Mouse (Mus musculus): Measurements from ENCODE around the gene Svep1. TPM values are rescaled to one million over a fixed set of nuclear protein-coding genes. Genes with fewer than 3 reads are reported as not detected.

The Svep1 gene
- polyA plus RNA-seq, 1 experiment, result 0.74 TPM

GRCm38 (mm10) chr4:58189281-58189680 is 17.4 kb downstream of the Svep1 start:
- Histone ChIP-seq H3K36me3 (ENCODE audit: control insufficient read depth, insufficient read depth, low read length) (no peaks in the 10 kb centered on the region), H3K4me1 (ENCODE audit: control insufficient read depth, insufficient read depth, low read length) (no peaks in the 10 kb centered on the region), H3K27ac (ENCODE audit: control insufficient read depth, insufficient read depth, low read depth, low read length) (no peak overlapping the region), H3K27me3 (ENCODE audit: control insufficient read depth, insufficient read depth, low read length) (no peaks in the 10 kb centered on the region), H3K4me3 (ENCODE audit: control insufficient read depth, low read depth, low read length) (no peak overlapping the region)
- TF ChIP-seq POLR2A (IDR thresholded peaks at IDR 0.05; ENCODE audit: control insufficient read depth, low read depth, low read length) (no peak), CTCF (IDR thresholded peaks at IDR 0.05; ENCODE audit: control insufficient read depth, insufficient read depth, insufficient replicate concordance, low read depth, low read length) (no peak)

- Histone ChIP-seq H3K36me3 (ENCODE audit: control insufficient read depth, insufficient read depth, low read length) (no peaks in the 10 kb centered on the region), H3K27me3 (ENCODE audit: control insufficient read depth, insufficient read depth, low read length) (no peaks in the 10 kb centered on the region), H3K4me3 (ENCODE audit: control insufficient read depth, low read depth, low read length) (no peak overlapping the region), H3K27ac (ENCODE audit: control insufficient read depth, insufficient read depth, low read depth, low read length) (no peak overlapping the region), H3K4me1 (ENCODE audit: control insufficient read depth, insufficient read depth, low read length) (no peaks in the 10 kb centered on the region)
- TF ChIP-seq CTCF (IDR thresholded peaks at IDR 0.05; ENCODE audit: control insufficient read depth, insufficient read depth, insufficient replicate concordance, low read depth, low read length), result no peak
- TF ChIP-seq POLR2A (IDR thresholded peaks at IDR 0.05; ENCODE audit: control insufficient read depth, low read depth, low read length), result no peak
These were observed 21.3 kb downstream of the Svep1 start for GRCm38 (mm10) chr4:58185401-58185800.

- H3K27ac ChIP-seq (ENCODE audit: control insufficient read depth, insufficient read depth, low read depth, low read length), result no peak overlapping the region
- TF ChIP-seq POLR2A (IDR thresholded peaks at IDR 0.05; ENCODE audit: control insufficient read depth, low read depth, low read length), result no peak
- no peak for TF ChIP-seq CTCF (IDR thresholded peaks at IDR 0.05; ENCODE audit: control insufficient read depth, insufficient read depth, insufficient replicate concordance, low read depth, low read length)
- H3K4me3 ChIP-seq (ENCODE audit: control insufficient read depth, low read depth, low read length), result no peak overlapping the region
- no peaks in the 10 kb centered on the region for H3K4me1 ChIP-seq (ENCODE audit: control insufficient read depth, insufficient read depth, low read length)
- no peaks in the 10 kb centered on the region for H3K36me3 ChIP-seq (ENCODE audit: control insufficient read depth, insufficient read depth, low read length)
- no peaks in the 10 kb centered on the region for H3K27me3 ChIP-seq (ENCODE audit: control insufficient read depth, insufficient read depth, low read length)
These were observed 21.8 kb downstream of the Svep1 start for GRCm38 (mm10) chr4:58184681-58185341.

- no peak for TF ChIP-seq POLR2A (IDR thresholded peaks at IDR 0.05; ENCODE audit: control insufficient read depth, low read depth, low read length)
- TF ChIP-seq CTCF (IDR thresholded peaks at IDR 0.05; ENCODE audit: control insufficient read depth, insufficient read depth, insufficient replicate concordance, low read depth, low read length), result no peak
- Histone ChIP-seq H3K36me3 (ENCODE audit: control insufficient read depth, insufficient read depth, low read length) (no peaks in the 10 kb centered on the region), H3K27ac (ENCODE audit: control insufficient read depth, insufficient read depth, low read depth, low read length) (no peak overlapping the region), H3K4me1 (ENCODE audit: control insufficient read depth, insufficient read depth, low read length) (no peaks in the 10 kb centered on the region), H3K4me3 (ENCODE audit: control insufficient read depth, low read depth, low read length) (no peak overlapping the region), H3K27me3 (ENCODE audit: control insufficient read depth, insufficient read depth, low read length) (no peaks in the 10 kb centered on the region)
These were observed 22.8 kb downstream of the Svep1 start for GRCm38 (mm10) chr4:58183897-58184296.

GRCm38 (mm10) chr4:58178489-58178888 is 28.2 kb downstream of the Svep1 start:
- H3K4me1 ChIP-seq (ENCODE audit: control insufficient read depth, insufficient read depth, low read length), result no peaks in the 10 kb centered on the region
- no peaks in the 10 kb centered on the region for H3K27me3 ChIP-seq (ENCODE audit: control insufficient read depth, insufficient read depth, low read length)
- TF ChIP-seq POLR2A (IDR thresholded peaks at IDR 0.05; ENCODE audit: control insufficient read depth, low read depth, low read length) (no peak), CTCF (IDR thresholded peaks at IDR 0.05; ENCODE audit: control insufficient read depth, insufficient read depth, insufficient replicate concordance, low read depth, low read length) (no peak)
- no peaks in the 10 kb centered on the region for H3K36me3 ChIP-seq (ENCODE audit: control insufficient read depth, insufficient read depth, low read length)
- H3K27ac ChIP-seq (ENCODE audit: control insufficient read depth, insufficient read depth, low read depth, low read length), result no peak overlapping the region
- no peak overlapping the region for H3K4me3 ChIP-seq (ENCODE audit: control insufficient read depth, low read depth, low read length)

- no peaks in the 10 kb centered on the region for H3K36me3 ChIP-seq (ENCODE audit: control insufficient read depth, insufficient read depth, low read length)
- no peak for TF ChIP-seq POLR2A (IDR thresholded peaks at IDR 0.05; ENCODE audit: control insufficient read depth, low read depth, low read length)
- TF ChIP-seq CTCF (IDR thresholded peaks at IDR 0.05; ENCODE audit: control insufficient read depth, insufficient read depth, insufficient replicate concordance, low read depth, low read length), result no peak
- H3K4me1 ChIP-seq (ENCODE audit: control insufficient read depth, insufficient read depth, low read length), result no peaks in the 10 kb centered on the region
- no peaks in the 10 kb centered on the region for H3K27me3 ChIP-seq (ENCODE audit: control insufficient read depth, insufficient read depth, low read length)
- no peak overlapping the region for H3K4me3 ChIP-seq (ENCODE audit: control insufficient read depth, low read depth, low read length)
- no peak overlapping the region for H3K27ac ChIP-seq (ENCODE audit: control insufficient read depth, insufficient read depth, low read depth, low read length)
These were observed 29.4 kb downstream of the Svep1 start for GRCm38 (mm10) chr4:58177256-58177655.

GRCm38 (mm10) chr4:58174435-58174987 is 32.1 kb downstream of the Svep1 start:
- H3K36me3 ChIP-seq (ENCODE audit: control insufficient read depth, insufficient read depth, low read length), result no peaks in the 10 kb centered on the region
- no peak for TF ChIP-seq CTCF (IDR thresholded peaks at IDR 0.05; ENCODE audit: control insufficient read depth, insufficient read depth, insufficient replicate concordance, low read depth, low read length)
- H3K4me3 ChIP-seq (ENCODE audit: control insufficient read depth, low read depth, low read length), result no peak overlapping the region
- H3K27me3 ChIP-seq (ENCODE audit: control insufficient read depth, insufficient read depth, low read length), result no peaks in the 10 kb centered on the region
- H3K4me1 ChIP-seq (ENCODE audit: control insufficient read depth, insufficient read depth, low read length), result no peaks in the 10 kb centered on the region
- no peak overlapping the region for H3K27ac ChIP-seq (ENCODE audit: control insufficient read depth, insufficient read depth, low read depth, low read length)

Measured in testis, adult 2 months (tissue).